Mouse (Mus musculus) gastrocnemius, adult 2 months (tissue): ENCODE results near the gene Bri3. TPM values are rescaled to one million over a fixed set of nuclear protein-coding genes. Genes with fewer than 3 reads are reported as not detected.

Source experiments
- DNase-seq: peaks from one replicate; pipeline ENCODE4 v3.0.0; 2022
- H3K27ac ChIP-seq: fragments of 200-600 bp; 2 replicates; pipeline ENCODE4 v1.8.1; 2022; ENCODE audit warnings: mild to moderate bottlenecking
- H3K4me3 ChIP-seq: fragments of 200-600 bp; 2 replicates; pipeline ENCODE4 v1.8.1; 2022; ENCODE audit warnings: mild to moderate bottlenecking, moderate library complexity
- CTCF ChIP-seq: fragments of 200-600 bp; IDR thresholded peaks from 2 replicates; pipeline ENCODE4 v1.8.1; 2022; ENCODE audit warnings: antibody characterized with exemption, mild to moderate bottlenecking, moderate library complexity
- intact Hi-C: fragments of 180-260 bp; cut with DNase I; formaldehyde crosslinking; loops from one replicate; pipeline ENCODE4 v1.15.1; 2025
- total RNA-seq, 2 experiments: library from RNA; stranded (reverse); gene quantifications; 2 replicates each; pipeline ENCODE4 v1.2.3; 2021

The Bri3 gene
- total RNA-seq, 2 experiments from 2014 or later: 36.4 to 45.7 TPM

DNA sequence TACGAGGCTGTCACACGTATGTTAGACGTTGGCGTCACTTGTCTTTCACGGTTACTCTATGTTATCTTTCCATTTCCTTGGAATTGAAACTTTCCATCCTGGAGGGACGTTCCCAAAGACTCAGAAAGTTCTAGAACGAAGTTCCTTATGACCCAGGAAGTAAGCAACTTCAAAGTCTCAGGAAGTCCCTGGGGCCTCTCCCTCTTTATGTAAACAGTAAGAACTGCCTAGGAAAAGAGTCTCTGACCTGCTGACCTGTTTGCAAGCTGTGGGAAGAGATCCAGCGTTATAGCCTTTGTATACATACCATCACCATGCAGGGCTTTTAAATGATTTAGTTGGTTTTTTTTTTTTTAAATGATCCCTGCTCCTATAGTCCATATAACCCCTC is 203.0 kb downstream of the Bri3 start:
- intact Hi-C loops: no loop called here
- H3K4me3 ChIP-seq: no peak overlapping the region
- no peak overlapping the region for H3K27ac ChIP-seq
- TF ChIP-seq CTCF: no peak
- no peak for DNase-seq

GRCm38 (mm10) chr5:144447975-144448374 is 203.7 kb downstream of the Bri3 start:
- Histone ChIP-seq H3K27ac (no peak overlapping the region), H3K4me3 (no peak overlapping the region)
- intact Hi-C loops: no loop called here
- TF ChIP-seq CTCF: no peak
- no peak for DNase-seq

GRCm38 (mm10) chr5:144452776-144453455 is 208.7 kb downstream of the Bri3 start:
- Histone ChIP-seq H3K4me3 (no peak overlapping the region), H3K27ac (no peak overlapping the region)
- no peak for DNase-seq
- TF ChIP-seq CTCF: no peak
- intact Hi-C loops: no loop called here

DNA sequence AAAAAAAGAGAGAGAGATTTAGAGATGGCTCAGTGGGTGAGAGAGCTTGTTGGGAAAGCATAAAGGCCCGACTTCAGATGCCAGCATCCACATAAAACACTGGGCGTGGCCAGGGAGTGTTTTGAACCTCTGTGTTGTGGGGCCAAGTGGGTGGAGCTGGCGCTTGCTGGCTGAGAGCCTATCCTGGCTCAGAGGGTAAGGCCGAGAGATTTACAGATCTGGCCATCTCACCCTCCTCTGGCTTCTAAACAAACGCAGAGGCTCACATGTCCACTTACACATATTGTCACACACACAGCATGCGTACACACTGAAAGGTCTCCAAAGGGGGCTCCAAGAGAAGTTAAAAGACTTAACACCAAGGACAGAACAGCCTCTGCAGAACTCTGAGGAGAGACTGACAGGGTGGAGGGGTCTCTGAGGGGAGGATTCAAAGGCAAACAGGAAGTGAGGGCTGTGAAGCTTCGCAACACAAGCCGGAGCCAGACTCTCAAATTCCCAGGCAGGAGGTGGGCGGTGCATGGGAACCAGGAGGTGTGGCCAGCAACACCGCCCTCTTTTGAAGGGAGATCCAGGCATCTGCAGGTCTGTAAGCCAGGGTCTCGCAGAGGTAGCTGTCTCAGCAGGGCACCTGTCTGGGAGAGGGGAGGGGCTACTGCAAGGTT is 213.5 kb downstream of the Bri3 start:
- no peak for TF ChIP-seq CTCF
- intact Hi-C loops: no loop called here
- Histone ChIP-seq H3K27ac (no peak overlapping the region), H3K4me3 (no peak overlapping the region)
- DNase-seq: no peak

DNA sequence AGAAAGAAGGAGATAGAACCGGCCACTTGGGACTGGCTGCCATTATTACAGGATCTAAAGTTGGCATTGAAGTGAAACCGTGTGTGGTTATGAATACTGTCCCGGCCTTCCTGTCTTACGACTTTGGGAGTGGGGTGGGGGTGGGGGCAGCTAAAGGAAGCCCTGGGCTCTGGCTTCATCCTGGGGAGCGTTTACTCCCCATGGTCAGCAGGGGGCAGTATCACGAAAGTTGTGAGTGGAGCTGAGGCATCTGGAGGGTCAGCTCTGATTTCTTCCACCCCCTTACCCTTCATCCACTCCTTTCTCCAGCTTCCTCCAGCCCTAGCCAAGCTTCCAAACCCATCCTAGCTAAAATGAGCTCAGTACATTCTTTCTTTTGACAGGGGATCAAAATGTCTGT is 222.8 kb downstream of the Bri3 start:
- no peak for DNase-seq
- TF ChIP-seq CTCF: peak; percentile 48
- intact Hi-C loops: loop anchor here (10.0 kb wide), 1 partner anchor 268 kb away; no protein-coding TSS in a partner anchor
- H3K4me3 ChIP-seq: no peak overlapping the region
- H3K27ac ChIP-seq: no peak overlapping the region

GRCm38 (mm10) chr5:144473056-144473455 is 228.8 kb downstream of the Bri3 start:
- intact Hi-C loops: no loop called here
- DNase-seq: no peak
- TF ChIP-seq CTCF: no peak

GRCm38 (mm10) chr5:144479677-144480171 is 235.5 kb downstream of the Bri3 start:
- no peak for DNase-seq
- H3K4me3 ChIP-seq: no peak overlapping the region
- intact Hi-C loops: no loop called here
- H3K27ac ChIP-seq: no peak overlapping the region
- TF ChIP-seq CTCF: no peak

More at GRCm38 (mm10) chr5:144473056-144473455, 228.8 kb downstream of the Bri3 start:
- Histone ChIP-seq H3K4me3 (no peak overlapping the region), H3K27ac (no peak overlapping the region)

GRCm38 (mm10) chr5:144483659-144484375 is 239.6 kb downstream of the Bri3 start:
- Histone ChIP-seq H3K27ac (no peak overlapping the region), H3K4me3 (no peak overlapping the region)
- no peak for DNase-seq
- intact Hi-C loops: no loop called here
- TF ChIP-seq CTCF: no peak

GRCm38 (mm10) chr5:144491308-144491707 is 247.1 kb downstream of the Bri3 start:
- no peak for DNase-seq
- Histone ChIP-seq H3K27ac (no peak overlapping the region), H3K4me3 (no peak overlapping the region)
- no peak for TF ChIP-seq CTCF
- intact Hi-C loops: no loop called here

Other genes starting within 250 kb of the Bri3 start
- 10 to 100 TPM; 39.7 to 43.7 TPM for gene Ccz1, start 229.6 kb upstream of the Bri3 start, total RNA-seq
- not detected for gene Ocm, start 217.8 kb upstream of the Bri3 start, total RNA-seq
- gene Lmtk2, start 144.0 kb upstream of the Bri3 start, total RNA-seq: 10 to 100 TPM; 24.7 to 25.0 TPM
- gene Bhlha15, start 54.2 kb upstream of the Bri3 start, total RNA-seq: not detected
- gene Tecpr1, start 20.8 kb upstream of the Bri3 start, total RNA-seq: 10 to 100 TPM; 15.4 to 19.1 TPM
- under 1 TPM; 0.13 to 0.53 TPM for gene Baiap2l1, start 113.7 kb downstream of the Bri3 start, total RNA-seq